Mouse (Mus musculus) thymus, postnatal 25 days (tissue): Measurements from ENCODE around the gene Qpct.
A peak's percentile ranks its signal among the peaks of the same experiment; 100 is the strongest.
"Not testable (repeated sequence)": the region's sequence is repeated elsewhere in the genome, so short reads cannot be mapped to it uniquely, and the experiment has no call there.

Source experiments
- DNase-seq: peaks from one replicate; pipeline ENCODE4 v3.0.0; 2022

The Qpct gene

GRCm38 (mm10) chr17:79076974-79077847 is 25.5 kb downstream of the Qpct start:
- DNase-seq = no peak

- DNase-seq = no peak
These were observed 26.1 kb downstream of the Qpct start for GRCm38 (mm10) chr17:79077848-79078146.

GRCm38 (mm10) chr17:79078248-79078647 is 26.5 kb downstream of the Qpct start:
- DNase-seq = no peak

- no peak for DNase-seq
These were observed 40.0 kb downstream of the Qpct start for GRCm38 (mm10) chr17:79091710-79092109.

GRCm38 (mm10) chr17:79093286-79093975 is 41.7 kb downstream of the Qpct start:
- peak; percentile 4 for DNase-seq

GRCm38 (mm10) chr17:79095624-79096023 is 43.9 kb downstream of the Qpct start:
- DNase-seq = no peak

DNA sequence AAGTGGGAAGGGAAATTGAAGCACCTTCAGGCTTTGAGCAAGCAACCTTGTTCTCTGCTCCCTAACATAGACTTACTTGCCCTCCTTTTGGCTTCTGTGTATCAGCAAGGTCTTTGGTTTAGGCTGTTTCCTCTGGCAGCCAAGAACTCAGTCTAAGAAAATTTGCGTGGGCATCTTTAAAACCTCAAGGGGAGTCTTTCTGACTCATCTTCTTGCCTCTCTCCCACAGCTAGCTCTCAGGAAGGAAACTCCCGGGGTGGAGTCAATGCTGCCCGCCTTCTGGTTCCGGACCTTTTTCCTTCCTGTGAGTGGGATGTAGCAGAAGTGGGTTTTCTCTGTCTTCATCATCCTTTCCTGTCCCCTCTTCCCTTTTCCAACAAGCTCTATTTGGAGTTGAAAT is 48.2 kb downstream of the Qpct start:
- DNase-seq = peak; percentile 46

DNA sequence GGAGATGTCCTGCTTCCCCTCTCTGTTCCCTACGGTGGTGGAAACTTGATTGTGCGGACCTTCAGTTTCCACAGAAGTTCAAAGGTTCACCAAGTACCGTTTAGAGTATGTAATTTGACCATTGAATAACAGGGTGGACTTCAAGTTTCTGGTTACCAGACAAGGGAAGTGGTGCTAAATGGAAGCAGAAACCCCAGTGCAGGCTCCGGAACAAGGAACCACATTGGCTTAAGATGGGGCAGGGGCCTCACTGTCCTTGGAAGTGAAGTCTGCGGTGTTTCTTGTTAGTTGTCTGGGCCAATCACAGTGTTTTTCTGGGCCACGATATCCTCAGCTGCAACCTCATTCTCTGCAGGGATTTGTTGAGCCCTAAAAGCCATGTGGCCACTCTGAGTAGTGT is 56.5 kb downstream of the Qpct start:
- DNase-seq = no peak

DNA sequence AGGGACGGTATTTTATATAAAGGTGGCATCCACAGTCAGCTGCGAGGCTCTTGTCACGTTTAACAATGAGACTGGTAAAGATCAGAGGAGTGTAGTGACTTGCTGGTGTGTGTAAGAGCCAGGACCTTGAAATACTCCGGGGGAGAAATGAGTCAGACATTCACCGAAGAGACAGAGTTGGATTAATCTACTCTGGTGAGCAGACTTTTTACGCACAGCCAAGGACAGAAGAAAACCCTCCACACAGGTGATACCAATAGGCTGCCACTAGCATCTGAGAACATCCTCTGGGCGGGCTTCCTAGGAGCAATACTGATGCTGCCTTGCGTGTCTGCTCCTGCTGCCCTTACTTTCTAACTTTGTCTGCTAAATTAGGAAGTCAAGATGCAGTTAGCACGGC is 57.9 kb downstream of the Qpct start:
- no peak for DNase-seq

- DNase-seq = peak; percentile 18
These were observed 59.2 kb downstream of the Qpct start for GRCm38 (mm10) chr17:79110936-79111348.

GRCm38 (mm10) chr17:79115248-79115647 is 63.5 kb downstream of the Qpct start:
- not testable (repeated sequence) for DNase-seq

GRCm38 (mm10) chr17:79119066-79119465 is 67.4 kb downstream of the Qpct start:
- no peak for DNase-seq

GRCm38 (mm10) chr17:79120269-79120668 is 68.6 kb downstream of the Qpct start:
- DNase-seq = no peak

DNA sequence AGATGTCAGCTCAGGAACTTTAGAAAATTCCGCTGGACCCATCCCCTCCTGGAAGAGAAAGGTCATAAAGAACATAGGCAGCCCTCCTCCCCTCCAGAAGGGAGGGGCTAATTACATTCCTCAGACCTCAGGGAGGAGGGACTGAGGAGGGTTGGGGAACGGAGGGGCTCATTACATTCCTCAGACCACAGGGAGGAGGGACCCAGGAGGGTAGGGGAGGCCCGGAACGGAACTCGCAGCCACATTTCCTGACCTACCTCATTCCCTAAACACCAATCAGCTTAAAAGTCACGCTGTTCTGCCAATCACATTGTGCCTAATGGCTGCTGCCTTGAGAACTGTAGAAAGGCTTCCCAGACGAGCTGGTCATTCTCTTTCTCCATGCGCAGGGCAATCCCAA is 82.0 kb downstream of the Qpct start:
- DNase-seq = no peak

GRCm38 (mm10) chr17:79135826-79136225 is 84.1 kb downstream of the Qpct start:
- no peak for DNase-seq

DNA sequence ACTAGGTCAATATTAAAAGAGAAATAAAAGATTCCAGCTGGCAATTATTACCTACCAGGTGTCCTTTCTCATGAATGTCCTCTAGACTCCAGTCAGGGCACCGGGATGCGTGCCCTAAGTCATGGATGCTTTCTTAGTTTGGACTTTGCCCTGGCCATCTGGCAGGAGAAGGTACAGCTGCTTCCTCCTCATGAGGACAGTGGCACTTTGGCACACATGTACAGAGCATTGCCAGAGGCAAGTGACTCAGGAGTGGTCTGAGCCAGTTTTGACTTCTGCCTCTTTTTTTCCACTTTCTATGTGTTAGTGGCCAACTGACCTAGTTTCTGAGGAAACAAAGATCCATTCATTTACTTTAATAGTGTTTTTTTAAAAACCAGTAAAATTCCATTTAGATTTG is 84.7 kb downstream of the Qpct start:
- DNase-seq = no peak
